Mouse (Mus musculus) megakaryocyte, embryonic 14.5 days (primary cell): ENCODE data around the gene Cacng6.

Source experiments
- FLI1 ChIP-seq: IDR thresholded peaks from 2 replicates; pipeline ENCODE4 v1.6.1; 2012; ENCODE audit warnings: low read length, inconsistent platforms, mixed read lengths
- GATA1 ChIP-seq: IDR thresholded peaks from 3 replicates; pipeline ENCODE4 v1.6.1; 2012; ENCODE audit warnings: mixed read lengths, low read length, inconsistent platforms, borderline replicate concordance

DNA sequence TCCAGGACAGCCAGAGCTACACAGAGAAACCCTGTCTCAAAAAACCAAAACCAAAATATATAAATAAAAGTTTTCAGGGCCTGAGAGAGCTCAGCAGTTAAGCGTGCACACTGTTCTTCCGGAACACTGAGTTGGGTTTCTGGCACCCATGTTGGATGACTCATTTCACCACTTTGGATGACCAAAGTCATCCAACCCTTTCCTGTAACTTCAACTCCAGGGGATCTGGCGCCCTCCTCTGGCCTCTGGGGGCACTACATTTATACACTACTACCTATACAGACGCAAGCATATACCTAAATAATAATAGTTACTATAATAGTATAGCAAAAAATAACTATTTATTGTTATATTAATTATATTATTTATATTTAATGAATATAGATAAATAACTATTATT lies 47.2 kb upstream of the Cacng6 start:
- TF ChIP-seq GATA1 = no peak
- no peak for TF ChIP-seq FLI1
